Mouse (Mus musculus) embryonic facial prominence, embryonic 12.5 days (tissue): ENCODE results near the gene Gpr35. TPM values are rescaled to one million over a fixed set of nuclear protein-coding genes. Genes with fewer than 3 reads are reported as not detected.
"Not testable (repeated sequence)": the region's sequence is repeated elsewhere in the genome, so short reads cannot be mapped to it uniquely, and the experiment has no call there.

Source experiments
- ATAC-seq: fragments of 200-750 bp; cut with Nextera tagmentation; 2 replicates; pipeline ENCODE4 v1.8.0; 2017; ENCODE audit not compliant: insufficient number of reproducible peaks, insufficient read depth, low FRiP score, low TSS enrichment
- H3K27ac ChIP-seq: fragments of 300-500 bp; sonication (generic); 2 replicates; pipeline ENCODE4 v1.5.1; 2016; ENCODE audit warnings: mild to moderate bottlenecking
- H3K27me3 ChIP-seq: fragments of 300-500 bp; sonication (generic); 2 replicates; pipeline ENCODE4 v1.6.1; 2016; ENCODE audit warnings: mild to moderate bottlenecking, moderate library complexity
- H3K36me3 ChIP-seq: fragments of 300-500 bp; sonication (generic); 2 replicates; pipeline ENCODE4 v1.6.1; 2016; ENCODE audit warnings: mild to moderate bottlenecking
- H3K4me1 ChIP-seq: fragments of 300-500 bp; sonication (generic); 2 replicates; pipeline ENCODE4 v1.6.1; 2016
- H3K4me2 ChIP-seq: fragments of 300-500 bp; sonication (generic); replicated peaks from 2 replicates; pipeline ENCODE4 v1.6.1; 2016; ENCODE audit warnings: mild to moderate bottlenecking, moderate library complexity
- H3K4me3 ChIP-seq: fragments of 300-500 bp; sonication (generic); 2 replicates; pipeline ENCODE4 v1.5.1; 2016; ENCODE audit warnings: mild to moderate bottlenecking
- H3K9ac ChIP-seq: fragments of 300-500 bp; sonication (generic); 2 replicates; pipeline ENCODE4 v1.6.1; 2016; ENCODE audit warnings: mild to moderate bottlenecking, moderate library complexity
- H3K9me3 ChIP-seq: fragments of 300-500 bp; sonication (generic); 2 replicates; pipeline ENCODE4 v1.6.1; 2016; ENCODE audit warnings: mild to moderate bottlenecking, moderate library complexity
- WGBS: fragments of 180-500 bp; shearing (Covaris S2); methylation state at CpG from one replicate; pipeline ENCODE4 v1.1.7; 2016; 5-methylcytosine and 5-hydroxymethylcytosine counted together
- polyA plus RNA-seq: library from polyadenylated mRNA; unstranded; fragments of >200 nt; fragmentation: Nextera tagmentation; extraction: Ambion mirVana; gene quantifications from 2 replicates; pipeline ENCODE4 v1.2.1, GENCODE M21; 2016

The Gpr35 gene
- polyA plus RNA-seq, 1 experiment from 2014 or later: 0.36 TPM

DNA sequence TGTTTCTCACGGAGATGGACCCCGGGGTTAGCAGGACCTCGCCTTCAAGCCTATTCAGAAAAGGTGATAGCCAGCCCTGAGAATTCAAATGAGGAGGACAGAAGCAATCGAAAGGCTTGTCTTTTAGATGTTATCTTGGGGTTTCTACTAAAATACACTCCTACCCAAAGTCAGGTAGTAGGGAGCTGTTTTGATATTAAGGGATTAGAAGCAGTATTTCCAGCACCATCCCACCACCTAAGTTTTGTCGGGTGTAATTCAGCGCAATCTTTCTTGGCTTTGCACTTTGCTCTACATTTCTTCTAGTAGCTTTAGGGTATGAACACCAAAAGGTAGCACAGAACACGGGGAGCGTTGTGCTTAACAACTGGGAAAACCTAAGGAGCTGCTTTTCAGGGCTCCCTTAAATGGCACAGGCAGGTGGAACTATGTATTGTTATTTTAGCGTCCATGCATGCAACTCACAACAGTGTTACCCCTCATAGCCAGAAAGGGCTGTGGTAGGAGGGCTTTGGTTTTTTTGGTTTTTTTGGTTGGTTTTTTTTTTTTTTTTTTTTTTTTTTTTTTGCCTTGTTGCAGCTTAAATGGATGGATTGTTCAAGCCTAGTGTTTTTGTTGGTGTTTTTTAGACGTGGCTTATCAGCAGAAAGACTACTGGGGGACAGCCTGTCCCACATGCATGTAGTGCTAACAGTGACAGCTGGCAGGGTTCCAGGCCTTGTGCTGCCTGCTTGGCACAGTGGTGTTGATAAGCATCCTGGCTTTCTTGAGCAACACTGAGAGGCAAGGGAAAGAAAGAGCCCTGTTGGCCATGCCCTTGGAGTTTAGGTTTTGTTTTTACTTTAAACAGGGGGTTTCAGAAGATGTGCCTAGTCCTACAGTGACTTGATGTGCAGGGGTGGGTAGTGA, 15.4 kb upstream of the Gpr35 start:
- no peak for ATAC-seq
- H3K27me3 ChIP-seq: no peaks in the 10 kb centered on the region
- peaks cover 12% of the 10 kb centered on the region for H3K4me1 ChIP-seq
- H3K4me3 ChIP-seq: peak overlapping the region; percentile 65
- H3K4me2 ChIP-seq: peak overlapping the region; percentile 68
- peaks cover 5% of the 10 kb centered on the region for H3K9me3 ChIP-seq
- WGBS: 18% methylated on average over 10 of the region's 10 CpGs
- peak overlapping the region; percentile 74 for H3K9ac ChIP-seq
- peaks cover 29% of the 10 kb centered on the region for H3K36me3 ChIP-seq
- peak overlapping the region; percentile 94; the same call in 1 of the 2 replicates for H3K27ac ChIP-seq

DNA sequence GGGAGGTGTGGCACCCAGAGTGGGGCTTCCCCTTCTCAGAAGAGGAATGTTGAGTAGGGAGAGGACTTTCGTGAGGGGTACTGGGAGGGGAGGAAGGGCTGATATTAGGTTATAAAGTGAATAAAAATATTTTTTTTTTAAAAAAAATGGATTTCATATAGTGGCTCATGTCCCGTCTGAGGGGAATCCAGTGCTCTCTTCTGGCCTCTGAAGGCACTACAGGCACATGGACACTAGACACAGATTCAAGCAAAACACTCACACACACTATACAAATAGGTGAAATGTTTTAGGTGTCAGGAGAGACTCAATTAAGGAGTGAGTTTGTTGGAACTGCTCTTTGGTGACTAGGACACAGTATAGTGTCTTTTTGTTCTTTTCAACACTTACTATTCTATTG, 14.7 kb upstream of the Gpr35 start:
- Histone ChIP-seq H3K4me2 (peak overlapping the region; percentile 68), H3K9me3 (peaks cover 5% of the 10 kb centered on the region), H3K4me3 (0 out of 2 replicates have a peak overlapping the region, but pooled peaks have one; percentile 8), H3K9ac (no peak overlapping the region), H3K27ac (no peak overlapping the region), H3K27me3 (no peaks in the 10 kb centered on the region), H3K4me1 (peaks cover 12% of the 10 kb centered on the region), H3K36me3 (peaks cover 35% of the 10 kb centered on the region)
- WGBS: 67% methylated on average over 2 of the region's 2 CpGs
- ATAC-seq: no peak

DNA sequence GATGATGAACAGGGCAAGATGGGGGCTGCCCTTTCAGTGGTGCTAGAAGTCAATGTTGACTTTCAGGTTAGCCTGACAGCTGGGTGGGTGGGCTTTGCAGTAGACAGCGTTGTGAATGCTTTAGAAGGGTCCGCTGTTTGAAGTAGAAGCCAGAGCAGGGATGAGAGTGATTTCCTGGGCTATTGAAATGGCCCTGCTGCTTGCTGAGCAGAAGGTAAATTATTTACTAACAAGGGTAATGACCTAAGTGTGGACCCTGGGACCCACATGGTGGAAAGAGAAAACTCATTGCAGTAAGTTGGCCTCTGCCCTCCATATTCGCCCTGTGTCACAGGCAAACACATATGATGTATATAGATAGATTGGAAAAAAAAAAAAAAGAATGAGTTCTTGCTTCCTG, 14.2 kb upstream of the Gpr35 start:
- Histone ChIP-seq H3K9me3 (peaks cover 5% of the 10 kb centered on the region), H3K4me2 (no peak overlapping the region), H3K27ac (no peak overlapping the region), H3K4me1 (peaks cover 12% of the 10 kb centered on the region), H3K9ac (no peak overlapping the region), H3K4me3 (no peak overlapping the region), H3K27me3 (no peaks in the 10 kb centered on the region), H3K36me3 (peaks cover 37% of the 10 kb centered on the region)
- 88% methylated on average over 3 of the region's 3 CpGs for WGBS
- ATAC-seq: no peak

DNA sequence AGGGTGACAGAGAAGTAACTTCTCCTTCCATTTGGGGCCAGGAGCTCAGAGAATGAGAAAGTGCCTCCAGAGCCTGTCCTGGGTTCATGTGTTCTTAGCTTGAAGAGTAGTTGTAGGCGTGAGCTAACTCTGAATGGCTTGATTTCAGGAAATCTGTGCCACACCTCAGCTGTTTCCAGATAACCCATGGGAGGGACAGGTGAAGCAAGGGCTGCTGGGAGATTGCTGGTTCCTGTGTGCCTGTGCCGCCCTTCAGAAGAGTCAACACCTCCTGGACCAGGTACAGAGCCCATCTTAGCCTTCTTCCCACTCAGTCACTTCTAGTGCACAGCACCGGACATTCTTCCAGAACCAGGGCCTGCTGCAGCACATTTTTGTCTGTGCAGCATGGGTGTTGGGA, 12.9 kb upstream of the Gpr35 start:
- Histone ChIP-seq H3K4me3 (no peak overlapping the region), H3K36me3 (peaks cover 49% of the 10 kb centered on the region), H3K9ac (no peak overlapping the region), H3K4me2 (no peak overlapping the region), H3K9me3 (peaks cover 4% of the 10 kb centered on the region), H3K4me1 (peaks cover 12% of the 10 kb centered on the region), H3K27me3 (no peaks in the 10 kb centered on the region), H3K27ac (no peak overlapping the region)
- no peak for ATAC-seq
- 93% methylated on average over 3 of the region's 3 CpGs for WGBS

DNA sequence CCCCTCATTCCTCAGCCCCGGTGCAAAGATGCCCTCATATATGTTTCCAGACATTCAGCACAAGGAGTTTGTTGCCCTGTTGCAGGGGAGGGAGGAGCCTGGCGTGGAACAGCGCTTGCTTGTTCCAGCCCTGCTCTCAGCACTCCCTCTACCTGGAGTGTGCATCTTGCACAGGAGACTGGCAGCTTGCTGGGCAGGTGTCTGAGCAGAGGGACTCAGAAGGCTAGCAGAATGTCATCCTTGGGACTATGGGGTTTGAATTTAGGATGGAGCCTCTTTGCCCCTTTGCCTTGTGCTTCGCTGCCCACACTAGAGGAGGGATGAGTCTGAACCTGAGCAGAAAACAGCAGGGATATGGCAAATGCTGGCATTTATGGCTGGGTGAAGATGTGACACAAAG, 10.9 kb upstream of the Gpr35 start:
- no peak for ATAC-seq
- Histone ChIP-seq H3K36me3 (peaks cover 67% of the 10 kb centered on the region), H3K27me3 (no peaks in the 10 kb centered on the region), H3K9me3 (no peaks in the 10 kb centered on the region), H3K9ac (no peak overlapping the region), H3K4me1 (peaks cover 8% of the 10 kb centered on the region), H3K4me2 (no peak overlapping the region), H3K4me3 (no peak overlapping the region), H3K27ac (no peak overlapping the region)
- 94% methylated on average over 4 of the region's 4 CpGs for WGBS

DNA sequence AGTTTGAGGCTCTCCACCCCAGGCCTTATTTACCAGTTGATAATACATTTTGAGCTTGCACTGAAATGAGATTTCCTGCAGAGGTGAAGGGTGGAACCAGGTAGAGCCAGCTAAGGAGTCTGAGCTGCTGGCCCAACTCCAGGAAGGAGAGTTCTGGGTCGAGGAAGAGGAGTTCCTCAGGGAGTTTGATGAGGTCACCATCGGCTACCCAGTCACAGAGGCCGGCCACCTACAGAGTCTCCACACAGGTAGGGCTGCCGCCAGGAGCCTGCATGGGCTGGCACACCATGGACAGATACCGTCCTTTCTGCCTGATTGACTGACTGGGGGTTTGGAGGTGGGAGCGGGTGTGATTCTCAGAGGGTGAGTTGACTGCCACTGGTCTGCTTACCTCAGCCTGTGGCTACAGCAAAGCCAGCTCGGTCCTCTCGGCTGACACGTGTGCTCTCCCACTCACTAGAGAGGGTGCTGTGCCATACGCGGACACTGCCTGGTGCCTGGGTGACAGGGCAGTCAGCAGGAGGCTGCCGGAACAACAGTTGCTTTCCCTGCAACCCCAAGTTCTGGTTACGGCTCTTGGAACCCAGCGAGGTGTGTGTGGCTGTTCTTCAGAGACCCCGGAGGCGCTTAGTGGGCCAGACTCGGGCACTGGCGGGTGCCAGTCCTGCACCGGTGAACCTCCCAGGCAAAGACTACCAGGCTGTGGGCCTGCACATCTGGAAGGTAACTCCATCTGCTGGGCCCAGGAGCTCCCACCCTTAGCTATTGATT, 7.3 kb upstream of the Gpr35 start:
- WGBS: 92% methylated on average over 19 of the region's 19 CpGs
- peaks cover 90% of the 10 kb centered on the region for H3K36me3 ChIP-seq
- no peak overlapping the region for H3K9ac ChIP-seq
- no peaks in the 10 kb centered on the region for H3K9me3 ChIP-seq
- H3K4me2 ChIP-seq: no peak overlapping the region
- no peaks in the 10 kb centered on the region for H3K4me1 ChIP-seq
- H3K27me3 ChIP-seq: no peaks in the 10 kb centered on the region
- no peak overlapping the region for H3K27ac ChIP-seq
- ATAC-seq: no peak
- H3K4me3 ChIP-seq: no peak overlapping the region

DNA sequence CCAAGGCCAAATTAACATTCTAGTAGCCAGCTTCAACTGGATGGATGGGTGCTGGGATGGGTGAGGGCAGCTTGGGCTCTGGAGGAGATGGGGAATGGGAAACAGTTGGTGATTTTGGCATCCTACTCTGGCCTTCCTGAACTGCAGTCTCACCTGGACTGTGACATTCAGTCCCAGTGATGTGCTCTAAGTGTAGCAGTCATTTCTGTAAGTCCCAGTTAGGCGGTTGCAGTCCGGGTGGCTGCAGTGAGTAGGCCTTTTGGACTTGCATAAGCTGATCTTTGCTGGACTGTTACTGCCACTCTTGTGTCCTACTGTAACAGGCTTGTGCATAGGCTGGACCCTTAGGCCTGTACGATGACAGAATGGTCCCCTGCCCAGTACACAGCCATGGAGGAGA, 2.7 kb upstream of the Gpr35 start:
- no peak overlapping the region for H3K4me3 ChIP-seq
- no peak overlapping the region for H3K27ac ChIP-seq
- H3K9me3 ChIP-seq: no peaks in the 10 kb centered on the region
- H3K36me3 ChIP-seq: peaks cover 58% of the 10 kb centered on the region
- no peak overlapping the region for H3K4me2 ChIP-seq
- no peaks in the 10 kb centered on the region for H3K4me1 ChIP-seq
- no peak overlapping the region for H3K9ac ChIP-seq
- ATAC-seq: no peak
- no peaks in the 10 kb centered on the region for H3K27me3 ChIP-seq
- WGBS: 89% methylated on average over 3 of the region's 3 CpGs

DNA sequence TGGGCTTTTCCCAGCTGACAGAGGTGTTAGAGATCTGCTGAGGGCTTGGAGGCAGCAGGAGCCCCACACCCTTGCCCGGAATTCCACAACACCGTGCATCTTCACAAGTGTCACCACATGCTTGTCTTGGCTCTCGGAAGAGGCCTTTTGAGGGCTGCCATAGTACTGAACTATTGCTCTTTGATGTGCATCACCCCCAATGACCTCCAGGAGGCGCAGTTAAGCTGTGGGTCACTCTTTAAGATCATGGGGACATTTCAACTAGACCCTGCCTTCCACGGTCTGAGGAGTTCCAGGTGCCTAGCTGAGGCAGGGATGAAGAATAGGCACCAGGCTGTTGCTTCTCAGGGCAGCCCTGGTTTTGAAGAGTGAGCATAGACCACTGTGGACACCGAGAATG, 1.2 kb upstream of the Gpr35 start:
- ATAC-seq: no peak

DNA sequence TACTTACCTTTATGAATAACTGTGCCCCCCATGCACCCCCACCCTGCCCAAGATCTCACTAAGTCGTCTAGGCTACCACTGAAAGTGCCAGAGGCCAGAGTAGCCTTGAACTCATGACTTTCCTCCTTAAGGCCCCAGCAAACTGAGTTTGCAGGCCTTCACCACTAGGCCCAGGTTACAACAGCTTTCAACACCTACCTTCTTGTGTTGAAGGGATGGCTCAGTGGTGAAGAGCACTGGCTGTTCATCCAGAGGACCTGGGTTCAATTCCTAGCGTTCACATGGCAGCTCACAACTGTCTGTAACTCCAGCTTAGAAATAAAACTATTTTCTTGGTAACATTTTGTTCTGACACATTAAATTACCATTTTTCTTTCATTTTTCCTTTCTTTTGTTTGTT, 3.0 kb downstream of the Gpr35 start:
- Histone ChIP-seq H3K9me3 (no peaks in the 10 kb centered on the region), H3K36me3 (peaks cover 7% of the 10 kb centered on the region), H3K4me1 (no peaks in the 10 kb centered on the region), H3K27ac (no peak overlapping the region), H3K27me3 (no peaks in the 10 kb centered on the region), H3K9ac (no peak overlapping the region), H3K4me3 (no peak overlapping the region), H3K4me2 (no peak overlapping the region)
- 58% methylated on average over 2 of the region's 2 CpGs for WGBS
- no peak for ATAC-seq

More for the DNA sequence above, 1.2 kb upstream of the Gpr35 start:
- Histone ChIP-seq H3K4me3 (no peak overlapping the region), H3K27me3 (no peaks in the 10 kb centered on the region), H3K36me3 (peaks cover 45% of the 10 kb centered on the region), H3K27ac (no peak overlapping the region), H3K4me1 (no peaks in the 10 kb centered on the region), H3K4me2 (no peak overlapping the region), H3K9me3 (no peaks in the 10 kb centered on the region), H3K9ac (no peak overlapping the region)
- 65% methylated on average over 6 of the region's 6 CpGs for WGBS

DNA sequence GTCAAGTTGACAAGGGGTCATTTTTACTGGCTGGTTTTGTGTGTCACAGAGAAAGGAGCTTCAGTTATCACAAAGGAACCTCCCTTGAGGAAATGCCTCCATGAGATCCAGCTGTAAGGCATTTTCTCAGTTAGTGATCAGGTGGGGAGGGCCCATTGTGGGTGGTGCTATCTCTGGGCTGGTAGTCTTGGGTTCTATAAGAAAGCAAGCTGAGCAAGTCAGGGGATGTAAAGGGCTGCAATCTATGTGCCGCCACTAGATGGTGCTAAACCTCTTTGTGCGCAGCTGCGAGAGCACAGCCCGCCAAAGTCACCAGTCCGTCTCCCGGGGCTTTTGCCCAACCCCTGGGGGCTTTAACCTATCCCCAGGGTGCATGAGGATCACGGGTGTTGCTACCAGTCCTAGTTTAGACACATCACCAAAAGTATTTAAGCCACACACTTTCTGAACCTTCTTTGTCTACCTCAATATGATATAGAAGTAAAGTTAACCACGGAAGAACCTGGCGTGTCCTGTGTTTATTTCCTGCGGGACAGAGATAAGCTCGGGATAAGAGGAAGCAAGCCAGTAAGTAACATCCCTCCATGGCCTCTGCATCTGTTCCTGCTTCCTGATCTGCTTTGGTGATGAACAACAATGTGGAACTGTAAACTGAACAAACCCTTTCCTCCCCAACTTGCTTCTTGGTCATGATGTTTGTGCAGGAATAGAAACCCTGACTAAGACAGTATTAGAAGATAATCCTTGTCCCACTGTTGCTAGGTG, 6.1 kb downstream of the Gpr35 start:
- H3K4me1 ChIP-seq, ATAC-seq, H3K27ac ChIP-seq, H3K4me3 ChIP-seq, H3K27me3 ChIP-seq, H3K9ac ChIP-seq, H3K36me3 ChIP-seq, H3K9me3 ChIP-seq: not testable (repeated sequence)
- WGBS: 10% methylated on average over 11 of the region's 11 CpGs
- H3K4me2 ChIP-seq: peak overlapping the region; percentile 42

DNA sequence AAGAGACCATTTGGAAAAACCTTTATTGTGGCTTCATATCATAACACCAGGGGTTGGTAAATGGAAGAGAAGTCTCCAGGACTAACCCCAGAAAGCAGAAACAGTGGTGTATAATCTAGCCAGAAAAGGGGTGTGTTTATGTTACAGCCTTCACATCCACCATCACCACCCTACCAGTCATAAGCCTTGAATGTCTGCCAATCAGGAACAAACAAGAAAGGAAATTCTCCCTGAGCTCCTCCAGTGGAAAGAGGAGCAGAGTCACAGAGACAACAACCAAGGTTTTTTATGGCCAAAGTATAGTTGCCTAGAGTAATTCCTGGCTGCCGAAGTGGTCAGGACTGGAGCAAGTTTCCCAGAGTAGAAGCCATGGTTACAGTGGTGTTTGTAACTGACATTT, 8.3 kb downstream of the Gpr35 start:
- no peak for ATAC-seq
- no peaks in the 10 kb centered on the region for H3K27me3 ChIP-seq
- no peak overlapping the region for H3K9ac ChIP-seq
- H3K4me1 ChIP-seq: no peaks in the 10 kb centered on the region
- no peak overlapping the region for H3K4me3 ChIP-seq
- no peaks in the 10 kb centered on the region for H3K9me3 ChIP-seq
- H3K4me2 ChIP-seq: no peak overlapping the region
- 89% methylated on average over 1 of the region's 1 CpGs for WGBS
- no peaks in the 10 kb centered on the region for H3K36me3 ChIP-seq
- no peak overlapping the region for H3K27ac ChIP-seq
